Comparison of ENCODE assay signal across 30 mouse cellular contexts in the genomic region with DNA sequence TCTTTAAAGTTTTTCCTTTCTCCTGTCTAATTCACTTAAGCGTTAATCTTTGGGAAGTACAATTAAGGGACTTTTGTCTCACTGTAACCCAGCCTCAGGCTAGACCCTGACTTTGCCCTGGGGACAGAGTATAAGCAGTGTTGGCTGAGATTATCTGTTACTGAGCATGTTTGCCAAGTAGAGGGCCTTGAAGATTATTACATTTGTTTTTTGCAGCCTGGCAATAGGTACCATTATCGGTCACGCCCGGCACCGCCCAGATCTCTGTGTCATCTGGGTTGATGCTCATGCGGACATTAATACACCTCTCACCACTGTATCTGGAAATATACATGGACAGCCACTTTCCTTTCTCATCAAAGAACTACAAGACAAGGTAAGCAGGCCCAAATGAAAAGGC. TPM values are rescaled to one million over a fixed set of nuclear protein-coding genes. Genes with fewer than 3 reads are reported as not detected.
"Had no signal": no experiment of that assay in that cellular context is flagged by ENCODE, and none has a peak within 500 bp of the region (broad histone marks: within the 10 kb centered on the region; RNA-seq: fewer than 3 reads in every experiment).

No protein-coding gene starts in this region.

- H3K4me3 ChIP-seq: gastrocnemius, adult 2 months; heart, adult 2 months; heart, embryonic 13.5 days; heart, embryonic 15.5 days; hindbrain, embryonic 10.5 days; hindbrain, embryonic 12.5 days; hindbrain, embryonic 15.5 days; kidney, embryonic 15.5 days; layer of hippocampus, adult 2 months; left cerebral cortex, adult 2 months; limb, embryonic 10.5 days; limb, embryonic 12.5 days; liver, embryonic 13.5 days; liver, embryonic 15.5 days had no signal

- H3K4me2 ChIP-seq: heart, embryonic 11.5 days; heart, embryonic 13.5 days; heart, embryonic 15.5 days; hindbrain, embryonic 12.5 days; hindbrain, embryonic 15.5 days; kidney, embryonic 15.5 days; limb, embryonic 12.5 days; liver, embryonic 13.5 days; liver, embryonic 15.5 days had no signal

- H3K27ac ChIP-seq: gastrocnemius, adult 2 months; heart, adult 2 months; heart, embryonic 13.5 days; heart, embryonic 15.5 days; hindbrain, embryonic 10.5 days; hindbrain, embryonic 12.5 days; hindbrain, embryonic 15.5 days; hindbrain, postnatal 0 days; kidney, embryonic 15.5 days; kidney, postnatal 0 days; layer of hippocampus, adult 2 months; left cerebral cortex, adult 2 months; limb, embryonic 10.5 days; limb, embryonic 12.5 days; liver, embryonic 13.5 days; liver, embryonic 15.5 days had no signal

- H3K9me3 ChIP-seq: heart, embryonic 13.5 days; heart, embryonic 15.5 days; hindbrain, embryonic 10.5 days; hindbrain, embryonic 12.5 days; hindbrain, embryonic 15.5 days; kidney, embryonic 15.5 days; limb, embryonic 10.5 days; limb, embryonic 12.5 days; liver, embryonic 13.5 days; liver, embryonic 15.5 days had no signal

- H3K27me3 ChIP-seq: heart, embryonic 13.5 days; heart, embryonic 15.5 days; hindbrain, embryonic 12.5 days; hindbrain, embryonic 15.5 days; kidney, embryonic 15.5 days; limb, embryonic 12.5 days; liver, embryonic 13.5 days; liver, embryonic 15.5 days had no signal

- H3K9ac ChIP-seq: forebrain, postnatal 0 days; heart, embryonic 13.5 days; heart, embryonic 15.5 days; hindbrain, embryonic 12.5 days; hindbrain, embryonic 15.5 days; kidney, embryonic 15.5 days; limb, embryonic 12.5 days; liver, embryonic 13.5 days; liver, embryonic 15.5 days; liver, postnatal 0 days had no signal

- DNase-seq: forebrain, postnatal 0 days; gastrocnemius, adult 2 months; gastrocnemius, postnatal 10 days; gastrocnemius, postnatal 25 days; heart, adult 2 months; heart, postnatal 14 days; heart, postnatal 4 days; kidney, adult 2 months; kidney, adult 9 months; kidney, postnatal 14 days; kidney, postnatal 4 days; liver; liver, embryonic 13.5 days; liver, postnatal 0 days had no signal

- ATAC-seq: forebrain, postnatal 0 days; hindbrain, postnatal 0 days; liver, postnatal 0 days had no signal

- H3K4me1 ChIP-seq: heart, embryonic 13.5 days; heart, embryonic 15.5 days; hindbrain, embryonic 10.5 days; hindbrain, embryonic 12.5 days; hindbrain, embryonic 15.5 days; kidney, embryonic 15.5 days; limb, embryonic 10.5 days; limb, embryonic 12.5 days; liver, embryonic 13.5 days; liver, embryonic 15.5 days had no signal

RNA-seq across cellular contexts. Expression of gene Arg2, which starts 19.1 kb away (rescaled TPM):
- total RNA-seq: gastrocnemius, adult 2 months; gastrocnemius, postnatal 10 days; gastrocnemius, postnatal 25 days; granulocyte monocyte progenitor cell, adult 5-6 weeks; heart, adult 2 months; heart, postnatal 14 days; heart, postnatal 4 days had no signal
- polyA plus RNA-seq: heart, postnatal 0 days had no signal

RNA-seq across cellular contexts. Expression of gene Rdh12, which starts 59.1 kb away (rescaled TPM):
- total RNA-seq: heart, postnatal 4 days had no signal
